Mouse (Mus musculus) liver, postnatal 0 days (tissue): ENCODE measurements around the gene Pcmtd2. TPM values are rescaled to one million over a fixed set of nuclear protein-coding genes. Genes with fewer than 3 reads are reported as not detected.
A peak's percentile ranks its signal among the peaks of the same experiment; 100 is the strongest.
"Not testable (repeated sequence)": the region's sequence is repeated elsewhere in the genome, so short reads cannot be mapped to it uniquely, and the experiment has no call there.

ENCODE experiments used
- ATAC-seq: fragments of 200-750 bp; cut with Nextera tagmentation; 2 replicates; pipeline ENCODE4 v1.8.0; 2017; ENCODE audit warnings: mild to moderate bottlenecking, moderate library complexity
- DNase-seq: peaks from one replicate; pipeline ENCODE4 v3.0.0-alpha.2; 2016
- H3K27ac ChIP-seq: fragments of 300-500 bp; sonication (generic); 2 replicates; pipeline ENCODE4 v1.5.1; 2014; ENCODE audit warnings: antibody characterized with exemption, moderate library complexity, mild to moderate bottlenecking, low read depth
- H3K27me3 ChIP-seq: fragments of 300-500 bp; sonication (generic); 2 replicates; pipeline ENCODE4 v1.6.1; 2014; ENCODE audit warnings: low read length, control low read depth, mixed read lengths; ENCODE audit not compliant: insufficient read depth
- H3K36me3 ChIP-seq: fragments of 300-500 bp; sonication (generic); replicated peaks from 2 replicates; pipeline ENCODE4 v1.6.1; 2014; ENCODE audit warnings: mild to moderate bottlenecking, control low read depth, low read length, moderate library complexity, mixed read lengths; ENCODE audit not compliant: insufficient read depth
- H3K4me1 ChIP-seq: fragments of 300-500 bp; sonication (generic); 2 replicates; pipeline ENCODE4 v1.6.1; 2014; ENCODE audit warnings: antibody characterized with exemption, mild to moderate bottlenecking, control low read depth; ENCODE audit not compliant: insufficient read depth
- H3K4me2 ChIP-seq: fragments of 300-500 bp; sonication (generic); 2 replicates; pipeline ENCODE4 v1.6.1; 2014; ENCODE audit warnings: low read depth, mild to moderate bottlenecking, low read length, moderate library complexity, mixed read lengths
- H3K4me3 ChIP-seq: fragments of 300-500 bp; sonication (generic); 2 replicates; pipeline ENCODE4 v1.5.1; 2014; ENCODE audit warnings: low read depth, low read length
- H3K9ac ChIP-seq: fragments of 300-500 bp; sonication (generic); replicated peaks from 2 replicates; pipeline ENCODE4 v1.6.1; 2014; ENCODE audit warnings: mild to moderate bottlenecking, moderate library complexity
- H3K9me3 ChIP-seq: fragments of 300-500 bp; sonication (generic); 2 replicates; pipeline ENCODE4 v1.6.1; 2016; ENCODE audit warnings: mild to moderate bottlenecking, control low read depth, low read length, mixed read lengths
- CTCF ChIP-seq: sonication (generic); IDR thresholded peaks from 2 replicates; pipeline ENCODE4 v1.5.1; 2016; ENCODE audit warnings: antibody characterized with exemption, low read depth
- EP300 ChIP-seq: IDR thresholded peaks from 2 replicates; pipeline ENCODE4 v1.6.1; 2016; ENCODE audit warnings: antibody characterized with exemption, low read depth, mild to moderate bottlenecking
- WGBS: fragments of 180-500 bp; shearing (Covaris S2); extraction: QIAGEN DNeasy Blood & Tissue Kit; methylation state at CpG from one replicate; pipeline ENCODE4 v1.1.7; 2014; ENCODE audit not compliant: insufficient replicate concordance; 5-methylcytosine and 5-hydroxymethylcytosine counted together
- polyA plus RNA-seq: library from polyadenylated mRNA; unstranded; fragments of >200 nt; fragmentation: Nextera tagmentation; extraction: Ambion mirVana; gene quantifications from 2 replicates; pipeline ENCODE4 v1.2.1, GENCODE M21; 2015

Pcmtd2 gene
- 10.5 and 11.1 TPM in 2 replicates for polyA plus RNA-seq

DNA sequence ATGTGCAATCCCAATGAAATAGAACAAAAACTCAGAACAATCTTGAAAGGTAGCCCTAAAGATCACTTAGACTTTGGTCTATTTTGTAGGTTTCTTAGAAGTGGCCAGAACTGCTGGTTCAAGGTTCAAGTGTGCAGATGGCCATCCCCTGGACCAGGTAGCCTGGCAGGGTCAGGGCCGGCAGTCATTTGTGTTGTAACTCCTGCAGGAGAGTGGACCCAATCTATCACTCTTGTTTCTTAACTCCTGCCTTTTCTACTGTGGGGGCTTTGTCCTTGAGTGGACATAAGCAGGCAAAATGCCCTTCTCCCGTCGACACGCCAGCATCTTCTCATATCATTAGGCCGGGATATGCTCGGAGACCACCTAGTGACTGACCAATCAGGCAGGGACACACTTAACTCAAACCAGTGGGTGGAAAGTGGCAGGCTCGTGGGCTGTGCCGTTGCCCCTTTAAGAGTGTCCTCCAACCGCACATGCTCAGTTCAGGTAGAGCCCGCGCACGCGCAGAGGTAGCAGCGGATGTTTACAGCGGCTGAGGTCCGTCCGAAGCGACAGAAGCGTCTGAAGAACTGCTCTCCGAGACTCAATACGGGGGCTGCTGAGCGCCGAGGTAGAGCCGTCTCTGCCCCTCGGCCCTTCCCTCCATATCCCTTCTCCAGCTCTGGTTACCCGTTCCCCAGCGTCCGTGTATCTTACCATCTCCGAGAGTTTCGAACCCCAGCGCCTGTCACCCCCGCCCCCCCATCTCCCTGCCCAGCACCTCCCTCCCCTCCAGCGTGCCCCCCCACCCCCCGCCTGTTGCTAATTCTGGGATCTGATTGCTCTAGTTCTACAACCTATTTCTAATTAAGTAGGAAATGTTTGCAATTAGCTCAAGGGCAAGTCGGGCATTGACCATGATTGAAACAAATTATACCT is at the start of gene Pcmtd2:
Gene Pcmtd2 (plus strand): TSS at position 483 of the 921 bp plus-strand sequence.
- peaks cover 14% of the 10 kb centered on the region for H3K4me1 ChIP-seq
- TF ChIP-seq CTCF (no peak), EP300 (no peak)
- H3K27me3 ChIP-seq, result no peaks in the 10 kb centered on the region
- peak within 1 kb of the TSS; percentile 91 for H3K27ac ChIP-seq
- peak within 1 kb of the TSS; percentile 84 for H3K4me2 ChIP-seq
- peaks cover 5% of the 10 kb centered on the region for H3K36me3 ChIP-seq
- WGBS, result 0% methylated on average over 35 of the region's 35 CpGs
- DNase-seq, result peak; percentile 92
- peak; percentile 99 for ATAC-seq
- H3K9me3 ChIP-seq, result no peaks in the 10 kb centered on the region
- peak within 1 kb of the TSS; percentile 82 for H3K4me3 ChIP-seq
- H3K9ac ChIP-seq, result peak within 1 kb of the TSS; percentile 92

DNA sequence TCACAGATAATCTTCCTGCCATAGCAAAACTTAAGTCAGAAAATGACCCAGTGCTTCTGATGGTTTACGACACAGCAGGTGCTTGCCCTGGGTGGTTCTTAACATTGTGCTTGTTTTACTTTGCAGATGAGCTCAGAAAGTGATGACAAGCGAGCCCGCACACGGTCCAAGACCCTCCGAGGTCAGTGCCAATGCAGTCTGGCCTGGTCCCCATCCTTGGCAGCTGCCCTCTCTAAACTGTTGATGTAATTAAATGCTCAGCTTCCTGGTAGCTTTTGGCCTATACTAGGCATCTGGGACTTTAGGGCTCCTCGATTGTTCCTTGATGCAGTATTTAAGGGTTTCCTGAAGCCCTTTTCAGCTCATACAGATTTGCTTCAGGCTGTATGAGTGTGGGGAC is 48.3 kb upstream of the Pcmtd2 start:
- Histone ChIP-seq H3K9me3 (no peaks in the 10 kb centered on the region), H3K27me3 (no peaks in the 10 kb centered on the region), H3K4me2 (no peak overlapping the region), H3K36me3 (no peaks in the 10 kb centered on the region), H3K9ac (no peak overlapping the region), H3K4me3 (no peak overlapping the region), H3K27ac (no peak overlapping the region), H3K4me1 (no peaks in the 10 kb centered on the region)
- no peak for ATAC-seq
- no peak for DNase-seq
- 76% methylated on average over 6 of the region's 6 CpGs for WGBS
- TF ChIP-seq CTCF (no peak), EP300 (no peak)

DNA sequence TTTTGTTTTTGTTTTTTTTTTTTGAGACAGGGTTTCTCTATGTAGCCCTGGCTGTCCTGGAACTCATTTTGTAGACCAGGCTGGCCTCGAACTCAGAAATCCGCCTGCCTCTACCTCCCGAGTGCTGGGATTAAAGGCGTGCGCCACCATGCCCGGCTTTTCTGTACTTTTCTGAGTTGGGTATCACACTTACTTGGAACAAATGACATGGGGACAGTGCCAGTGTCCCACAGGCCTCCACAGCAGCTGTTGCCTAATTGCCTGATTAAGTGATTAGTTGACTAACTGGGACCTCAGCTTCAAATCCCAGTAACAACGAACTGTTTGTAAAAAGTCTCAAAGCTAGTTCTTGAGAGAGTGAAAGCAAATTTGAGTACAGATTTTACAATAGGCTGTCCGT is 44.5 kb upstream of the Pcmtd2 start:
- DNase-seq, H3K27ac ChIP-seq, H3K4me3 ChIP-seq, H3K4me1 ChIP-seq, H3K4me2 ChIP-seq, H3K9me3 ChIP-seq, H3K9ac ChIP-seq, H3K27me3 ChIP-seq, ATAC-seq, H3K36me3 ChIP-seq: not testable (repeated sequence)
- 70% methylated on average over 8 of the region's 8 CpGs for WGBS

DNA sequence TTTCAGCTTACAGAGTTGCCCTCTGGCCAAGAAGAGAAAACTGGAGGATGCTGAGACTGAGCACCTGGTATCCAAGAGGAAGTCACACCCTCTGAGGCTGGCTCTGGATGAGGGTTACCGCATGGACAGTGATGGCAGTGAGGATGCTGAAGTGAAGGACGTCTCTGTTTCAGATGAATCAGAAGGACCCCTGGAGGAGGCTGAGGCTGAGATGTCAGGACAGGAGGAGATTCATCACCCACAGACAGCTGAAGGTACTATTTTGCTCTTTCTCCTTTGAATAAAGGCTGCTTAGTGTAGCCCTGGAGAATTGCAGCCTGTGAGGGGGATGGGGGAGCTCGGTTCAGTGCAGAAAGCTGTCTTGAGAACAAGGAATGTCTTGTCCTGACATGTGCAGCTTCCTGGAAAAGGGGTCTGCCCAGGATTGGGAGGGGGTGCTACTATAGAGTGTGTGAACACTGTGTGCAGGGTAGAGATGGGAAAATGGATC is 42.0 kb upstream of the Pcmtd2 start:
- no peak overlapping the region for H3K9ac ChIP-seq
- TF ChIP-seq CTCF (no peak), EP300 (no peak)
- H3K4me1 ChIP-seq, result no peaks in the 10 kb centered on the region
- H3K4me2 ChIP-seq, result no peak overlapping the region
- ATAC-seq (no peak), DNase-seq (no peak)
- no peaks in the 10 kb centered on the region for H3K36me3 ChIP-seq
- no peaks in the 10 kb centered on the region for H3K27me3 ChIP-seq
- H3K9me3 ChIP-seq, result no peaks in the 10 kb centered on the region
- 63% methylated on average over 3 of the region's 3 CpGs for WGBS
- no peak overlapping the region for H3K27ac ChIP-seq
- H3K4me3 ChIP-seq, result no peak overlapping the region

DNA sequence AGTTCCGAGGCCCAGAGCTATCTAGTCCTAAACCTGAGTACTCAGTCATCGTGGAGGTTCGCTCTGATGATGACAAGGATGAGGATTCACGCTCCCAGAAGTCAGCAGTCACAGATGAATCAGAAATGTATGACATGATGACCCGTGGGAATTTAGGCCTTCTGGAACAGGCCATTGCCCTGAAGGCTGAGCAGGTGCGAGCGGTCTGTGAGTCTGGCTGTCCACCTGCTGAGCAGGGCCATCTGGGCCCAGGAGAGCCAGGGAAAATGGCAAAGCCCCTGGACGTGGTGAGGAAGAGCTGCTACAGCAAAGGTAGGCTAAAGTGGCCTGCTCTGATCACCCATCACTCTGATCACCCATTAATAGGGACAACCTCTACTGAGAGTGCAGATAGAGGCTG is 40.0 kb upstream of the Pcmtd2 start:
- no peaks in the 10 kb centered on the region for H3K4me1 ChIP-seq
- H3K27ac ChIP-seq, result no peak overlapping the region
- DNase-seq, result no peak
- no peaks in the 10 kb centered on the region for H3K36me3 ChIP-seq
- H3K4me3 ChIP-seq, result no peak overlapping the region
- TF ChIP-seq CTCF (no peak), EP300 (no peak)
- no peak overlapping the region for H3K4me2 ChIP-seq
- H3K9ac ChIP-seq, result no peak overlapping the region
- H3K27me3 ChIP-seq, result no peaks in the 10 kb centered on the region
- ATAC-seq, result no peak
- WGBS, result 64% methylated on average over 8 of the region's 8 CpGs
- no peaks in the 10 kb centered on the region for H3K9me3 ChIP-seq

DNA sequence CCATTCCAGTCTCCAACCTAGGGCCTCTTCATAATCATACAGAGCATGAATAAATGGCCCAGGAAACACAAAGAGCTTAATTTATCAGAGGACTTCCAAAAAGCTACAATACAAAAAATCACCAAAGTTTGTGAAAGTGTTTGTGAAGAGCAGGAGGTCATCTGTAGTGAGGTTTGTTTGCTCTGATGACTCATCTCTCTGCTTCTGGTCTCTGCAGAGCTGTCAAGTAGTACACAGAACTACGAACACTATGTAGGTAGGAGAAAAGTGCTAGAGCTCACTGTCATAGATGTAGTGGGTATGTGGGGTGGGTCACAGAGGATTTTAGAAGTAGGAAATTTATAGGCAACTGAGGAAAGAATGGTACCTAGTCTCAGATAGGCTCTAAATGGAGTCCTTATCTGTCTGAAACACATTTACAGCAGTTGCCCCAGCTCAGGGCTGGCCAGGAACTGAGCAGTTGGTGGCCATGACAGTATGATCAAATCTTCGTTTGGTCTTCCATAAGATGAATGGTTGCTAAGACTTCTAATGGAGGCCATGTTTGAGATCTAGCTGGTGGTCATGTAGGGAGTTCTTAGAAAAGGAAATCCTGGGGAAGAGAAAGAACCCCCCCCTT is 8.5 kb upstream of the Pcmtd2 start:
- Histone ChIP-seq H3K27ac (no peak overlapping the region), H3K27me3 (no peaks in the 10 kb centered on the region), H3K4me1 (peaks cover 4% of the 10 kb centered on the region; the same call in 1 of the 2 replicates), H3K9me3 (no peaks in the 10 kb centered on the region), H3K4me3 (no peak overlapping the region), H3K36me3 (no peaks in the 10 kb centered on the region), H3K4me2 (no peak overlapping the region), H3K9ac (no peak overlapping the region)
- 39% methylated on average over 2 of the region's 2 CpGs for WGBS
- TF ChIP-seq CTCF, result no peak
- peak; percentile 47; the same call in 1 of the 2 replicates for TF ChIP-seq EP300
- DNase-seq (no peak), ATAC-seq (peak; percentile 77)
